Mouse (Mus musculus) C2C12 (cell line): ENCODE data around the gene Dsn1.

Experiments used
- CTCF ChIP-seq: IDR thresholded peaks from one replicate; pipeline ENCODE4 v1.5.1; 2011; ENCODE audit not compliant: control insufficient read depth, insufficient read depth, insufficient read length
- MYOG ChIP-seq: IDR thresholded peaks from one replicate; pipeline ENCODE4 v1.6.1; 2011; ENCODE audit not compliant: control insufficient read depth, insufficient read length; ENCODE audit errors: extremely low read depth

DNA sequence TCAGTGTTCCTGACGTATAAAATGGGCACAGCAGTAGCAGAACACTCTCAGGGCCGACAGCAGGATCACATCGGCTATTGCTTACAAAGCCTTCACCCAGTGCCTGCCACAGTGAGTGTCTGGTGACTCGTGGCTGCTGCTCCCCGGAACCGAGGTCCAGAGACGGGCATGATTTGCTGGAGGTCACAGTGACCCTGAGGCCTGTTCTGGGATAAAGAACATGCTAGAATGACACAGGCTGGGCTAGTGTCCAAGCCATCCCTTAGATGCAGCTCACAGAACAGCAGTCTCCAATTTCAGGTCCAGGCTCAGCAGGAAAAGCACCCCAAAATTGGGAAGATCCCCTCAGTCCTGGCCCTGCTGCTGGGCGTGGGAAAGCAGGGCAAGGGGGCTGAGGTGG lies 47.3 kb upstream of the Dsn1 start:
- TF ChIP-seq CTCF (no peak), MYOG (no peak)
